Mouse (Mus musculus) lung, postnatal 10 days (tissue): Measurements from ENCODE around the gene Olfr1037.
"Not testable (repeated sequence)": the region's sequence is repeated elsewhere in the genome, so short reads cannot be mapped to it uniquely, and the experiment has no call there.

Experiments
- DNase-seq: peaks from one replicate; pipeline ENCODE4 v3.0.0; 2021

Gene Olfr1037

DNA sequence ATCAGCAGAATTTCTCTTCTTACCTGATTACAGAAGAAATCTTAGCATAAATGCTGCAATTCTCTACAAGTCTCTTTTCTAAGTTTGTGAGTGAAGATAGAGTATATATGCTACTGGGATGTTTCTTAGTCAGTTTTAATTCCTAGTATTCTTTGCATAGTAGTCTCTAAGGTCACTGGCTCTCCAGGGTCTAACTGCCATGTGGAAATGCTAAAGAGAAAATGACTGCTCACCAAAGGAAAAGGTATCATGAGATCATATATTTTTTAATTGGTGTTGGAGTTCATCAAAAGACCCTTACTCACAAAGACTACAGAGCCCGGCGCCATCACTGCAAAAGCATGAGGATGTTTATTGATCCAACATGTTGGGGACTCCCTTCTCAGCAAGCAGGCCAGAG lies at the start of gene Olfr1037:
TSS of gene Olfr1037 (minus strand) at position 101 of the 400 bp plus-strand sequence.
- no peak for DNase-seq

DNA sequence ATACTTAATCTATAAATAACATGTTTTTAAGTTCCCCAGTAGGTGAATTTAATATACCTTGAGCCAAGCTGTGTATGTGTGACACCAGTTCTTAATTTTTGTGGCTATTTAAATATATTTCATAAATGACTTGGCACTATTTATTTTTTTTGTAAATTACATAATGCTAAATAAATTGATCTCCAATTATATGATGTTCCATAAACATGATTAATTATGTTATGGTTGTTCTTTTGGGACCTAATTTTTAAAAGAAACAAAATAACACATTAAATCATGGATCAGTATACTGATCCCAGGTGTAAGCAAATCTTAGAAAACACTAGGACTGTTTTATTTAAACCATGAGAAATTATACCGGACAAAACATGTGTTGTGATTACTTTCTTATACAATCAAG lies 48.6 kb upstream of the Olfr1037 start, which contains the start of gene Olfr1039:
TSS of gene Olfr1039 (minus strand) at position 101 of the 400 bp plus-strand sequence.
- DNase-seq = no peak

DNA sequence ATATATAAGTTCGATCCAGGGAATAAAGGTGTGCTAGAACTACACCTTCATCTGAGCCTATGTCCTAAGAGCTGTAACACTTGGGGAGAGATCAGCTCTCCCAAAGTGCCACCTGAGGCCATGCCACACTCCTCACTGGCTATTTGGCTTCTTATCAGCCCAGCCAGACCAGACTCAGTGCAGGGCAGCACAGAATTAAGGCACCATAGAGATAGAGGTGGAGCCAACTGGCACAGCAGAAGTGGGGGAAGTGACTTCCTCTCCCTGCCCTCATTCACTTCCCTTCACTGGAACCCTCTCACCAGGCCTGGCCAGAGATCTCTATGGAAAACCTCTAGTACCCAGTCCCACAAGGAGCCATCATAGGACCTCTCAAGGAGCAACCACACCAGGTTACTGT lies 6.7 kb downstream of the Olfr1037 start:
- not testable (repeated sequence) for DNase-seq

DNA sequence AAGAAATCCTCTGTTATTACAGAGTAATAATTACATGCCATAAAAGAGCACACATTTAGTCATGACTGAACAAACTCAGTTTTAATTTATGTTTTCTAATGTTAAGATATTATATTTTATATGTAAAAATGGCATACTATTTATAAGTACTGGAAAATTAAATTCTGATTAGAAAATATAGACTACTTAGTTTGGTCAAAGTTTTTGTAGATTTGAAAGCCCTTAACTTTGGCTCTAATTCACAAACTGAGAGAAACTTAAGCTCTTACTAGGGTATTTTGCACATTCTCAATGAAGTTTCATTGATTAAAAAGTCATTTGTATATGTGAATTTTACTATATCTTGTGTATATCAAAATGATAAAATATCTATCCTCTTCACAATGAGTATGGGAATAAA lies 13.5 kb downstream of the Olfr1037 start, which contains the start of gene Olfr1036:
TSS of gene Olfr1036 (plus strand) at position 301 of the 400 bp plus-strand sequence.
- not testable (repeated sequence) for DNase-seq

DNA sequence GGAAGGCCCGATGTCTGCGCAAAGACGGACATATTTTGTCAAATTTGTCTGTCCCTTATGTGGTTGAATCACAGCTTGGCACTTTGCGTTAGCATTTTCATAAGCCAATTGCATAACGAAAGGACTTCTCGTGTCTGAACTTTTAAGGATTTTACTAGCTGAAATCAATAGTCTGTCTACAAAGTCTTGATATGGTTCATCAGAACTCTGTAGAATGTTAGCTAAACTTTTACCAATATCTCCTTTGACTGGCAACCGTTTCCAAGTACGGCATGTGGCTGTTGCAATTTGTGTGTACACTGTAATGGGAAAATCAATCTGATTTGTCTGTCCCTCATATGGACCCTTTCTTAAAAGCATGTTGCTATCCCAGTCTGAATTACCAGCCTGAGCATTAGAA lies 17.0 kb downstream of the Olfr1037 start:
- DNase-seq = no peak

DNA sequence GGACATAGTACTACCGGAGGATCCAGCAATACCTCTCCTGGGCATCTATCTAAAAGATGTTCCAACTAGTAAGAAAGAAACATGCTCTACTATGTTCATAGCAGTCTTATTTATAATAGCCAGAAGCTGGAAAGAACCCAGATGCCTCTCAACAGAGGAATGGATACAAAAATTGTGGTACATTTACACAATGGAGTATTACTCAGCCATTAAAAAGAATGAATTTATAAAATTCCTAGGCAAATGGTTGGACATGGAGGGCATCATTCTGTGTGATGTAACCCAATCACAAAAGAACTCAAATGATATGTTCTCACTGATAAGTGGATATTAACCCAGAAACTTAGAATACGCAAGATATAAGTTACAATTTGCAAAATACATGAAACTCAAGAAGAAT lies 23.4 kb downstream of the Olfr1037 start:
- DNase-seq = not testable (repeated sequence)

DNA sequence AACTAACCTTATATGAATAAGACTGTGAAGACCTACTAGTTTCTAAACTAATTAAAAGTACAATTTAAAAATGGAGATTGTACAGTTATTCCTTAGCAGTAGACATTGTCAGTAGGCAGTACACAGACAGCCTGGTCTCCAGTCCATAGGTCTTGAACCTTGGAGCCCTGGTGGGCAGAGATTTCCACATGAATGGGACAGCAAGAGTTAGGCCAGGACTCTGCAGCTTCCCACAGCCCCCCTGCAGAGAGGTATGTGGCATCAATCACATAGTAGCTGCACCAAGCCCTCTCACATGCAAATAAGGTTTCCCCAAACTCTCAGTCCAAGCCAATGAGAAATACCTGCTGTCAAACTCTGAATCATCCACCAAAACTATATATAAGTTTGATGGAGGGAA lies 36.4 kb downstream of the Olfr1037 start:
- not testable (repeated sequence) for DNase-seq

DNA sequence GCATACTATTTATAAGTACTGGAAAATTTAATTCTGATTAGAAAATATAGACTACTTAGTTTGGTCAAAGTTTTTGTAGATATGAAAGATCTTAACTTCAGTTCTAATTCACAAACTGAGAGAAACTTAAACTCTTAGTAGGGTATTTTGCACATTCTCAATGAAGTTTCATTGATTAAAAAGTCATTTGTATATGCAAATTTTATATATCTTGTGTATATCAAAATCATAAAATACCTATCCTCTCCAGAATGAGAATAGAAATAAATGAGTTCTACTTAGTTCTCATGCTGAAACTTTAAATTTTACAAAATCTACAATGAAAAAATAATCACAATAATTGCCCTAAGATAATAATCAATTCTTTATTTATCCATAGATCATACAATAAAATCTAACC lies 41.6 kb downstream of the Olfr1037 start, which contains the start of gene Olfr1034:
TSS of gene Olfr1034 (plus strand) at position 301 of the 400 bp plus-strand sequence.
- no peak for DNase-seq
